Mouse (Mus musculus) embryo, embryonic 10 days (tissue): ENCODE data around the gene Mettl24.

ENCODE experiments used
- DNase-seq: peaks from one replicate; pipeline ENCODE4 v3.0.0-alpha.2; 2015; ENCODE audit warnings: low spot score

The Mettl24 gene

DNA sequence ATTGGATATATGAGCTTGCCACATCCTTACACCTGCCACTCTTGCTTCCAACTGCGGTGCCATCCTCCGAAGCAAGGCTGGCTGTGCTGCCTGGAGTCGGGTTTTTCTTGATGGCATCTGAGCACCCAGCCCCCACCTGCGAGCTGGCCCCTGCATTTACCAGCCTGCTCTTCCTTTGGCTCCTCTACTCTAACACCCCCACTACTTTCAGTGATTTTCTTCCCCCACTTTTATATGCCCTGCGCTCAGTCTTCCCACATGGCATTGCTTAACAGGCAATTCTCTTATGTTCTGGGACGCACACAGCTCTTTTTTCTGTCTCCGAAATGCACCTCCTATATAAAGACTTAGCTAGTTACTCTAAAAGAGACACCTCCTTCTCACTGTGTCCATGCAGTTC is 1.2 kb downstream of the Mettl24 start:
- no peak for DNase-seq

DNA sequence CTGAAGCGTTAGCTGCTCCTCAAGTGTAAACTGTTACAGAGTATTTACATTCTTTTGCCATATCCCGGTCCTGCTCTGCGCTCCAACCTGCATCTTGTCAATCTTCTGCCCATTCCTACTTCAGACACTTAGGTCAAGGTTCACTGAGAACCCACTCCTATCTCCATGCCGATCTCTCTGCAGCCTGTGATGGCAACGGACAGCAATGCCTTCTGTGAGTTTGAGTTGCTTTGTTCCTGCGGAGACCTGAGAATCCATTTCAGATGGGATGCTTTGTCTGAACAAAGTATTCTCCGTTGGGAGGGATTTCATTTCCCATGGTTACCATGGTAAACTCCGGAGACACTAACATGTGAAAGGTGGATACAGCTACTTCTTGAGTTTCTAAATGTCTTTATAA is 2.6 kb downstream of the Mettl24 start:
- peak; percentile 57 for DNase-seq

DNA sequence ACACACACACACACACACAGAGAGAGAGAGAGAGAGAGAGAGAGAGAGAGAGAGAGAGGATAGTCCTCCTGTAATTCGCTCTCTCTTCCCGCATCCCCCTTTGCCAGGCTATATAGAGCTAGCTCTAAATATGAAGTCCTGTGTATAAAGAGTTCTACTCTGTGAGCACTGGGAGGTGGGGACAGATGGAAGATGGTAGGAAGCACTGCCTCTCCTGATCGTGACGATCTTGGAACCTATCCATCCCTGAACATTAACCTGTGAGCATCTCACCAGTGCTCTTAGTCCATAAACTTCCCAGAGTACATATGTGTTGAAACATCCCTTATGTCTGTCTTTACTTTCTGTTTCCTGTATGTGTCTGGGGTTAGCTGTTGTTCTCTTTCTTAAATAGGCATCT is 3.9 kb downstream of the Mettl24 start:
- DNase-seq: no peak

DNA sequence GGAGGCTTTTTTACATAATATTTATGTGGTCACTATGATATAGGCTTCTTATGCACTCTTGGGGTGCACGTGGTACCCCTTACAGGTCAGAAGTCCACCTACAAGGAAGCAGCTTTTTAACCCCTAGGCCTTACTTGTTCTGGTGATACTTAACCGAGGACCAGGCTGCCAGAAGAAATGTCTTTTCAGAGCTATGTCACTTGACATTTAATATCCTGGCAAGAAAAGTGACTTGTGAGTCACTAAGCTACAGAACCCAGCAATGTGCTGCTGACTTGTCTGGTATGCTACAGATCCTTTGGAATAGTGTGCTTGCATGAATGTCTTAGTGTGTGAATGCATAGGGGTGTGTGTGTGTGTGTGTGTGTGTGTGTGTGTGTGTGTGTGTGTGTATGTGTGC is 4.3 kb downstream of the Mettl24 start:
- no peak for DNase-seq

DNA sequence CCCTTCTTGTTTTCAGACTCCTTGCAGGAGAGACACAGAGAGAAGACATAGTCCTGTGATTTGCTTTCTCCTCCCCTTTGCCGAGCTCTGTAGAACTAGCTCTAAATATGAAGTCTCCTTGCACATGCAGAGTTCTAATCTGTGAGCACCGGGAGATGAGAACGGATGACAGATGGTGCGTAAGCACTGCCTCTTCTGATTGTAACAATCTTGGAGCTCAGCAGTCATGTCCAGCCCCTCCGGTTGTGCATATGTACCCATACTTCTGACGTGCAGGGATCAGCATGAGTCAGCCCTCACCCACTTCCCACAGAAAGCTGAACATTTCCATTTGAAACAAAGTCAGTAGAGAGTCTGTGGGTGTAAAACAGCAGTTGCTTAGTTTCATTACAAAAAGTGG is 5.2 kb downstream of the Mettl24 start:
- DNase-seq: no peak

DNA sequence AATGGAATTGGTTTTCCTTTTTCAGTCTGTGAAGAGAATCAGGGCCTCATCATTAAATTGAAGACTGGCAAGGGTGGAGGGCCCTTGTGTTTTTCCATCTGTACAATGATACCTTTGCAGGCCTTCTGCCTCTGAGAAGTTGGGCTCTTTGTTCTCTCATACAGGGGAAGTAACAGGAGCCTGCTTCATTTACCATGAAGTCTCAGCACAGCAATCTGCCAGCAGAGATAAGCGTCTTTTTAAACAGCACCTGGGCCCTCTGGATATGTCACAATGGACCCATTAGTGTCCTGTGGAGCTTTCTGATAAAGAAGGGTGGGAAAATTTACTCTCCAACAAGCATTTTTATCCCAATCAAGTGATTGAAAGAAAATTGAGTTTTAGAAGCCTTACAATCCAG is 5.8 kb downstream of the Mettl24 start:
- DNase-seq: no peak

DNA sequence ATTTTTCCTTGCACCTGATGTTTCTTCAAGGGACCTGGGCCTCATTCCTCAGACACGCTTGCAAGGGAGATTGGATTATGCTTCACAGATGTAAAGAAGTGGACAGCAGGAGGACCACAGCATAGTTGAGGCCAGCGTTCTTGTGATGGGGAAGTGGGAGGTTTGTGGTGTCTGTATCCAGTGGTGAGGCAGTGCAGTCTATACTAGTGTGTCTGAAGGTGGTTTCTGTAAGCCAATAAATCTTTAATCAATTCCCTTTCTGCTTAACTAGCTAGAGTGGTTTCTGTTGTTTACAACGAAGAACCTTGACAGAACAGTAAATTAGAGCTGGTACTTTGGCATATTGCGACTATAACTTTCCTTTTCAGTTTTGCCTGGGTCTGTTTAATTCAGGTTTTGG is 15.6 kb downstream of the Mettl24 start:
- DNase-seq: no peak

DNA sequence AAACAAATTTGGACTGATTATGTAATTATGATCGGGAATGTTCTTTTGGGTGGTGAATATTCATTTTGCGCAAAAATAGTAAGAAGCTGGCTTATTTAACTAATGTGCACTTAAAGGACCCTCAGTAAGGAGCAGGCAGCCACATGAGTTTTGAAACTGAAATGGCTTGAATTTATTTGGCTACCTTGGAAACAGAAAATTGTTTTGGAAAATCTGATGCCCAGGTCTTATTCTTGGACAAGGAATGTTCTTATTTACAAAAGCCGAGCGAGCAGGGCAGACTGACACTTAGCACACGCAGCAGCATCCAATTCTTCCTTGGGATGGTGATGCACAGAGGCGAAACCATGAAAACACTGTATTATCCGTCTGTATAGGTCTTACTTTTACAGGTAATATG is 28.0 kb downstream of the Mettl24 start:
- no peak for DNase-seq

DNA sequence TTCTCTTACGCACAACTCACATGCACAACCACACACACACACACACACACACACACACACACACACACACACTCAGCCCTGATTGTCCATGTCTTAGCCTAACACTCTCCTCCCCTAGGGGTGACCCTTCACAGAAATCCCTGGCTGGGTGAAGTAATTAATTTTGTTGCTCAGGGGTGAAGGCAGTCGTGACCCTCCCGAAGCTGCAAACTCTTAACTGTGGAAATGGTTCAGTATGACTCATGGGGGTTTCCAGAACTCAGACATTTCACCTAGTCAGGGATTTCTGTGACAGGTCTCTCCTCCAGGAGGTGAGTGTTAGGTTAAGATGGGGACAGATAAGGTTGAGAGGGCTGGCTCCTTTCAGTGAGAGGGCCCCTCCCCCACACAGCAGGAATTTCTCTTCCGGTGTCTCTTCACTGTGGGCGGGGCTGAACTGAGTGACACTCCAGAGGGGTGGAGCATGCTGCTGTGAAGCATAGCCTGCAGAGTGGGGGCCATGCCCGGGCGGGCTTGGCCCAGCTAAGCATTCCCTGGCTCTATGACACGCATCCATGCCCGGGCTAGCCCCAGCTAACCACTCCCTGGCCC is 30.0 kb downstream of the Mettl24 start:
- DNase-seq: peak; percentile 79

DNA sequence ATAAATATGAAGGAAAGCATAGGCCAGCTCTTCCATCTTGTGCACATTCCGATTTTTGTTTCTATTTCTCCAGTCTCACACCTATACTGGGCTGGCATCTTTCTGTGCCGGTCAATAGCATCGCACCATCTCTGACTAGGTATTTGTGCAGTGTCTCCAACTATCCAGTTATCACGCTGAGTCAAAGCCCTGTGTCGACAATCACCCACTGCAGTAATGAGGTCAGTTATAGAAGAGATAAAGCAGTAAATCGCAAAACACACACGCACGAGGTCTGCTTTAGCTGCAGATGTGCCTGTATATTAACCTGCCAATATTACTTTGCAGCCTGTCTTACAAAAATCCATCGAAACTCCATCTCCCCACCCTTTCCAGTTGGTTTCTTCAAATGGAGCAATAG is 30.7 kb downstream of the Mettl24 start:
- peak; percentile 2 for DNase-seq

DNA sequence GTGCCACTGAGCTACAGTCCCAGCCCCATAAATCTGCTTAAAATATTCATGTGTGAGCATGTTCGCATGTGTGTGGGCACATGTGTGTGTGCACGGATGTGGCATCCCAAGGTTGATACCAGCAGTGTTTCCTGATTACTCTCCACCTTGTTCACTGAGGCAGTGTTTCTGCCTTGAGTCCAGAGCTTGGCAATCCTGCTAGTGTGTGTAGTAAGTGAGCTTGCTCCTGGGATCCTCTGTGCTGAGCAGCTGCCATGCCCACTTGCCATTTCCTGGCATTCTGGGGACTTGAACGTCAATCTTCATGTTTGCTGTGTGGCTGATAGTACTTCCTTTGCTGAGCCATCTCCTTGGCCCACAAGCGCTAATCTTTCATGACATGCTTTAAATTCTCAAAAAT is 32.1 kb downstream of the Mettl24 start:
- peak; percentile 2 for DNase-seq

DNA sequence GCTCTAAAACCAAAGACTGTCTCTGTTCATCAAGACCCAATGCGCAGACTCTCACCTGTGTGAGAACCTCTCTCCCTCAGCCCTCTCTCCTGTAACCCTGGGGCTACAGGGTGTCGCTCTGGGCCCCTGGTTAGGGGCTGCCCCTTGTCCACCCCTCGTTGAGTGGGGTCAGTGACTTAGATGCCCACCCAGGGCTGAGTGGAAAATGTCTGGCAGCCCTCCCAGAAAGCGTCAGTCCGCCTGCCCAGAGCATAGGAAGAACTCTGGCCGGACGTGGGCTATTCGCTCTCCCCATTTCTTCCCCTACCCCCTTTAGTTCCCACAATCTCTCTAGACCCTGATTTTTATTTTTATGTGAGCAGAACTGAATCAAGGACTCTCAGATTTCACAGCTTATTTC is 33.2 kb downstream of the Mettl24 start:
- DNase-seq: peak; percentile 2

DNA sequence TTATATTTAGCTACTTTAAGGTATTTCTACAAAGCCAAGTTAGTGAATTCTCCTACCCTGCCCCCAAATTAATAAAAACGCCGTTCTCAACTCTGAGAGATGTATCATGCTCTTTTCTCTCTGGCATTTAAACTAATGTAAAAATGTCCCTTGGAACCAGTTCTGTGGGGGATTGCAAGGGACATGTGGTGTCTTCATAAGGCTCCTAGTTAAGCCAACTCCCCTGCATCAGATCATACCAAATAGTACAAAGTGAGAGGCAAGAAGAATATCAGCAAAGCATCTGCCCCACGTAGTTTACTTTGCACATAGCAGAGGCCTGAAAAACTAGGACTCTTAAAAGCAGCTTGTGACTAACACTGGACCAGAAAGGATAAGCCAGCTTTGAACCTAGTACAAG is 33.6 kb downstream of the Mettl24 start:
- peak; percentile 1 for DNase-seq

DNA sequence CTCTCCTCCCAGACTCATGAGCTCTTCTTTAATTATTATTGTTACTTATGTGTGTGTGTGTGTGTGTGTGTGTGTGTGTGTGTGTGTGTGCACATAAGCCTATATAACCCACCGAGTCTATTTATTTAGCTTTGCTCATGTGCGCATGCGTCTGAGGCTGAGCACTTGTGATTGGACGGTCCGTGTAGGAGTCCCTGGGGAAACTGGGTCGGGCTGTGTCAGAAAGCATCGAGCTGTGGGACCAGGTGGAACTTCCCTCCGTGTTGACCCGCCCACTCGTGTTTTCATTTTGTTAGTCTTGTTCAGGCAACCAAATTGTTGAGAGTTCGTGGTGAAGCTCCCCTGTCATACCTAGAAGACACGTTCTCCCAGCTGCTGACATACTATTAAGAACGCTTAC is 35.3 kb downstream of the Mettl24 start:
- peak; percentile 3 for DNase-seq

DNA sequence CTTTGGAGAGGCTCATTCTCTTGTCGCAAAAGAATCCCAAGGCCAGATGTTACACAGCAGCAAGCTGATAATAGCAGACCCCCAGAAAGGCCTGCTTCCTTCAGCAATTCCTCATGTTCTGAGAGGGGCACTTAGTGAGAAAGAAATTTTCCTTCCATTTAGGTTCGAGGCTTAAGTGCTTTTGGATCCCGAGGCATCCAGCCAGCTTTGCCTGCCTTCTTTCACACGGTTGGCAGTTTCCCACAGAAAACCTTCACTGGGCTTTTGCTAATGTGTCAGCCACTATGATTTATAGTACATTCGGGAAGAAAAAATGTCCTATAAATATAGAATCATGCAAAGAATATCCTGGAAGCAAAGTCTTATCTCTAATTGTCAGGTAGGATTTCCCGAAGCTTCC is 36.0 kb downstream of the Mettl24 start:
- DNase-seq: peak; percentile 1

DNA sequence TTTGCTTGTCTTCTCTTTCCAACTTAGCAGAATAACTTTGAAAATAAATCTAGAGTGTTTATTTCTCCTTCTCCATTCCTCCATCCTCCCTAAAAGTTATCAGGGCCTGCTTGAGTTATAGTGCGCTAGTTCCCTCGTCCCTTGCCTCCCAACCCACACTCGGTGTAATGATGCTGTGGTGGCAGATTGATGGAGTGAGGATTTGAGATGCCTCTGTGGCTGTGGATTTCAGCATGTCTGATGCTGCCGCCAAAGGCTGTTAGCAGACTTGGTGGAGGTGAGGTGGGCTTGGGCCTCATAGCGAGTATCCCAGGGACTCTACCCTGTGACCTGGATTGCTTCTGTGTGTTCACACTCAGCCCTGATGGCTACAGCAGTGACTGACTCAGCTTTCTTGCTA is 37.8 kb downstream of the Mettl24 start:
- peak; percentile 31 for DNase-seq

DNA sequence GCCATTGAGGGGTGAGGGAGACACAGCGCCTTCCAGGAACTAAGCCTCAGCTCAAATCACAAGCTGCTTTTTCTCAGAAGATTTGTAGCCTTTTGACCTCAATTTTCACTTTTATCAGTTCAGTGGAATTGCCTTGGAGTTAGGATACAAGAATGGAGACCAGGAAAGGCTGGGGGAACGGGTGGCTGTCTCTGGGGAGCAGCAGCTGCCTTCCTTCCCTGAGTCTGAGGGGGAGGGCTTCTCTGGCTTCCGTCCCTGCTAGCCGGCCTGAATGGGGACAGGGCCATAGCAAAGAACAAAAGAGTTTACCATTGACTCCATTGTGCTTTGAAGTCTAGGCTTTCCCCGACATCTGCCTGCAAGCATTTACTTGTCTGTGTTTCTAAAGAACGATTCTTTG is 41.3 kb downstream of the Mettl24 start:
- peak; percentile 37 for DNase-seq

DNA sequence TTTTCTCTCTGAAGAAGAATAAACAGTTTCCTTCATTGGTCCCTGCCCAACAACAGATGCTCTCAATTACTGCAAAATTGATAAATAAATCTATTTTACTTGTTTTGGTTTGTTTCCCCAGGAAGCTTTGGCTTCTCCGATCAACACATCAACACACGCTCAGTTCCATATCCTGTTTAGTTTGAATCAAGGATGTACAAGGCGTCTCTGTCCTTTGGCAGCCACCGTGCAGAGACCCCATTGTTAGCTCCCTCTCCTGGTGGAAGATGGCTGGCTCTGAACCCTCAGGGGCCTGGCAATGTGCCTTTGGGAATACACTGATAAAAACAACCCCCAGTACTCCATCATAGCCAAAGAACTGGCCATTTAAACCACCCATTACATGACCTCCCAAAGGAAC is 42.0 kb downstream of the Mettl24 start:
- peak; percentile 58 for DNase-seq

DNA sequence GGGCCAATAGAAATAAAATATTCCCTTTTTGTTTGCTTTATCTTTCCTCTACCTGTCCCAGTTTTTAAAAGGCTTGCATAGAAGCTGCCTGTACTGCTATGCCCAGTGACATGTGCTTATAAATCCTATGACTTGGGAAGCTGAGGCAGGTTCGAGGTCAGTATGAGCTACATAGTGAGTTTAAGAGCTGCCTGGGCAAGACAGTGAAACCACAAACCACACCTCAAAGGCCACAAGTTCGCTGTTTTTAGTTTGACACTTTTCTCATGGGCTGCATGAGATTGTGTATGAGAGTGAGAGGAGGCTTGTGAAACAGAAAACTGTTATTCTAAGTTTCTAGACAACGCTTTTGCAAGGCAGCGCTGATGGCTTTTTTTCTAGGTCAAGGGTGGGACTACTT is 42.4 kb downstream of the Mettl24 start:
- no peak for DNase-seq

DNA sequence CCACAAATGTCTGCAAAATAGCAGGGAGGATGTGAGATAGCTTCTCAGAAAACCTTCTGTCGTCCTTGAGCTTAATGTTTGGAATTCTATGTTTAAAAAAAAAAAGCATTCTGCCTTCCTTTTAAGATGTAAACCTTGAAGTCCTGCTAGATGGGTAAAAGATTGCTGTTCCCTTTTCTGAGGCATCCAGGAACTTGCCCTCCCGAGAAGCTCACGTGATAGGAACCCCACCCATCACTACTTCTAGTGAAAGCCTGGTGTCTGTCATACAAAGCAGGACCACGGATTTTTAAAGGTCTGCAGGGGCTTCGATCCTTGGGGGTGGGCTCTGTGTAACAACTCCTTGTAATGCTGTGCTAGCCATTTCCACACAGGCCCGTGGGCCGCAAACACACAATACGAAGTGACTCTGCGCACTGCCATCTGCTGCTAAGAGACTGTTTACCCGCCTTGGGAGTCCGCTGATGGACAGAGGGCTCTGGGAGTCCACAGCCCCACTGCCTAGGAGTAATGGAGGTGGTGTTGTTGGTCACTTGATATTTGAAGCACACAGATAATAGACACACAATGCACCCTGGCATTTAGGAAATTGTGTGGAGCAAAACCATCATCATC is 43.3 kb downstream of the Mettl24 start:
- DNase-seq: no peak

DNA sequence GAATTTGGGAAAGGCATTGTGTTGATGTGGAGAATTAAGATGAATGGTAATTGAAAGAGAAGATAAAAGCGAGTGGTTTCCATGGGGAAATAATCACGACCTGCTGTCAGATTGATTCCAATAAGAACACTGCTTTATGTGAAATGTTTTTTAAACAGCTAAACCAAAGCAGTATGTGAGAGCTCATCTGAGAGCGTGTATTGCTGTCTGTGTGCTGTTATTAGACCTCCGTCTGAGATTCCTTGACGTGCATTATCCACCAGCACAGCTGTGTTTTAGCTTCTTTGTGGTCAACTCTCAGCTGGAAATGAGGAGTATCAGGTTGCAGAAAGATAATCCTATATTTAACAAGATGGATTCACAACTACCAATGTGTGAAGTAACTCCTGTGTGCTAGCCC is 43.9 kb downstream of the Mettl24 start:
- no peak for DNase-seq

DNA sequence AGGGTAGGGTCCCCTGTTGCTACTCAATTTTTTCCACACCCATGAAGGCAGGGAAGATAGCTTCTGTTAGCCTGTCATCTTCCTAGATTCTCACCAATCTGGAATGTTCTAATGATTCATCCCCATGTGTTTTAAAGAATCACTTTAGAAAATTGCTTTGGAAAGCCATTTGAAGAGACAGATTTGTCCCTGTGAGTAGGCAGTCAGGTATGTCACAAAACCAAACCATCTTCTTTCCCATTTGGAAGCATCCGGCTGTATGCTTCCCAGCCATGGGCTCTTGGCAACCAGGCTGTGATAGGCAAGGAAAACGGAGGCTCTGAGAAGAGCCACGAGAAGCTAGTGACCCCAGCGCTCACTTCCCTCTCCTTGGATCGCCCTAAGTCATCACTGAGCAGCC is 47.1 kb downstream of the Mettl24 start:
- DNase-seq: no peak

DNA sequence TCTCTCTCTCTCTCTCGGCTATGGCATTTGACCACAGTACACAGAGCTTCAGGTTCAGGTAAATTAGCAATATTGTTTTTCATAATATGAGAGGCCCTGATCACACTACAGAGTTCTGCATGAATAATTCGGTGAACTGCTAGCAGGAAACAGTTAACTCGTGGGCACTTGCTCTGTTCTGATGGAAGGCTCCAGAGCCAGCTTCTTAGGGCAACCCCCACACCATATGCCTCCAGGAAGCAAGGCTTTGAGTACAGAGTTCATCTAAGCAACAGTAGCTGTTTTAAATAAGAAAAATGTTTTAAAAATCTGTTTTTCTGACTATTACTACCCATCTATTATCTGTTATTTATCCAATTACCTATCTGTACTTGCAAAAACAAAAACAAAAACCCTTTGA is 50.2 kb downstream of the Mettl24 start:
- DNase-seq: no peak

DNA sequence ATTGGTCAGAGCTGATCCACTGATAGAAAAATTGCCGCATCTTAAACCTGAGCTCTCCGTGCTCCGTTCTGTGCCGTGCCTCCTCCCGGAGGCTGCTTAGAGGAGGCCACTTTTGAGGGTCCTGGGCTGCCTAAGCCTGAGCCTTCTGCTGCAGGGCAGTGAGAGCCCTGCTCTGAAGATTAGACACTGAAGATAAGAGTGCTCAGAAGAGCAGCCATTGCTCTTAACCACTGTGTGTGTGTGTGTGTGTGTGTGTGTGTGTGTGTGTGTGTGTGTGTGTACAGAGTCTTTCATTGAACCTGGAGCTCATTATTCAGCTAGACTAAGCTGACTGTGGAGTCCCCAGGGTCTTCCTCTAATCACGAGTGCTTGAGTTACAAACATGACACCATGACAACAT is 53.1 kb downstream of the Mettl24 start:
- DNase-seq: no peak
